Mouse (Mus musculus) limb, embryonic 10.5 days (tissue): ENCODE measurements at regions not wholly inside any gene's neighbourhood (a gene's known extent, or its start where the extent isn't known, plus 50 kb on each side); places are given as distances from the start of the nearest gene placed in this dataset.
"Not testable (repeated sequence)": the region's sequence is repeated elsewhere in the genome, so short reads cannot be mapped to it uniquely, and the experiment has no call there.

Source experiments
- DNase-seq: peaks from one replicate; pipeline ENCODE4 v3.0.0-alpha.2; 2017; ENCODE audit warnings: low spot score
- H3K27ac ChIP-seq: fragments of 300-500 bp; sonication (generic); 2 replicates; pipeline ENCODE4 v1.5.1; 2016; ENCODE audit warnings: mild to moderate bottlenecking
- H3K27me3 ChIP-seq: fragments of 300-500 bp; sonication (generic); 2 replicates; pipeline ENCODE4 v1.6.1; 2016; ENCODE audit warnings: low read depth, mild to moderate bottlenecking; ENCODE audit not compliant: poor library complexity, severe bottlenecking
- H3K36me3 ChIP-seq: fragments of 300-500 bp; sonication (generic); 2 replicates; pipeline ENCODE4 v1.6.1; 2016; ENCODE audit warnings: mild to moderate bottlenecking, moderate library complexity
- H3K4me1 ChIP-seq: fragments of 300-500 bp; sonication (generic); 2 replicates; pipeline ENCODE4 v1.6.1; 2016
- H3K4me3 ChIP-seq: fragments of 300-500 bp; sonication (generic); 2 replicates; pipeline ENCODE4 v1.5.1; 2016; ENCODE audit warnings: mild to moderate bottlenecking, moderate library complexity
- H3K9me3 ChIP-seq: fragments of 300-500 bp; sonication (generic); replicated peaks from 2 replicates; pipeline ENCODE4 v1.6.1; 2016; ENCODE audit warnings: mild to moderate bottlenecking
- WGBS: fragments of 180-500 bp; shearing (Covaris S2); methylation state at CpG from one replicate; pipeline ENCODE4 v1.1.7; 2016; 5-methylcytosine and 5-hydroxymethylcytosine counted together

- 32% methylated on average over 4 of the region's 4 CpGs for WGBS
- H3K27ac ChIP-seq = no peak overlapping the region
- H3K9me3 ChIP-seq = no peaks in the 10 kb centered on the region
- no peak overlapping the region for H3K4me3 ChIP-seq
- H3K36me3 ChIP-seq = no peaks in the 10 kb centered on the region
- H3K4me1 ChIP-seq = peaks cover 21% of the 10 kb centered on the region
- DNase-seq = no peak
- no peaks in the 10 kb centered on the region for H3K27me3 ChIP-seq
Measured at GRCm38 (mm10) chr9:15420677-15421076, 63.1 kb upstream of the Cep295 start.

GRCm38 (mm10) chr9:15421864-15422263 lies 64.3 kb upstream of the Cep295 start:
- Histone ChIP-seq H3K36me3 (no peaks in the 10 kb centered on the region), H3K9me3 (no peaks in the 10 kb centered on the region), H3K27me3 (no peaks in the 10 kb centered on the region), H3K4me1 (peaks cover 21% of the 10 kb centered on the region), H3K4me3 (no peak overlapping the region), H3K27ac (peak overlapping the region; percentile 53)
- peak; percentile 42 for DNase-seq
- WGBS = 15% methylated on average over 10 of the region's 10 CpGs

- H3K9me3 ChIP-seq, H3K27ac ChIP-seq, H3K4me1 ChIP-seq, DNase-seq, H3K27me3 ChIP-seq, H3K36me3 ChIP-seq, H3K4me3 ChIP-seq: not testable (repeated sequence)
- 66% methylated on average over 11 of the region's 11 CpGs for WGBS
Measured at GRCm38 (mm10) chr9:15434279-15434678, 59.0 kb upstream of the Smco4 start.

DNA sequence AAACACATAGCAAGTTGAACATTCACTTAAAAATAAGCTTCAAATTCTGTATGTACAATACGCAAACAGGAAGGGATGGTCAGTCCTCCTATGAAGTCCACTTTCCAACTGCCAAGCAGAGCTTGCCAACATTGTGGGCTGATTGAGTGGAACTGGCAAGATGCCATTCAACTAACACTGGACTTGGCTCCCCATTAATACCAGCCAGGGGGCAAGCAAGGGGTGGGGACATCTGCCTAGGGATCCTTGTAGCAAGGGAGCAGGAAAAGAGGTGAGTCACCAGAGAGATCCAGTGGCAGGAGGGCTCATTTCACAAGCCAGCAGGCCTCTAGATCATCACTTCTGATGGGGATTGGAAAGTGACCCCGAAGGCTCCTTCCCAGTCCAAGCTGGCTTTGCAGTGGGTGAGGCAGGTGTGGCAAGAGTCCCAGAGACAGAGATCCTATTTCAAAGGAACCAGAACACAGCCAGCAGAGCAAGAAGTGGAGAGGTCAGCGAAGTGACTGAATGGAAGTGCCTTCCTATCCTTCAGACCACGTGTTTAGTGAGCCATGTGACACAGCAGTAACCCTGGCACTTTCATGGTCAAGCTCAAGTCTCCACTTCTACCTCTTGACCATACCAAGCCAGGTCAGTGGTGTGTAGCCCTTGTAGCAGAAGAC lies 53.8 kb upstream of the Smco4 start:
- H3K4me3 ChIP-seq = no peak overlapping the region
- 46% methylated on average over 4 of the region's 4 CpGs for WGBS
- H3K27me3 ChIP-seq = no peaks in the 10 kb centered on the region
- DNase-seq = no peak
- no peaks in the 10 kb centered on the region for H3K36me3 ChIP-seq
- no peak overlapping the region for H3K27ac ChIP-seq
- no peaks in the 10 kb centered on the region for H3K9me3 ChIP-seq
- no peaks in the 10 kb centered on the region for H3K4me1 ChIP-seq

- no peak for DNase-seq
- H3K36me3 ChIP-seq = no peaks in the 10 kb centered on the region
- no peaks in the 10 kb centered on the region for H3K27me3 ChIP-seq
- no peak overlapping the region for H3K27ac ChIP-seq
- no peaks in the 10 kb centered on the region for H3K4me1 ChIP-seq
- H3K4me3 ChIP-seq = no peak overlapping the region
- WGBS = 88% methylated on average over 4 of the region's 4 CpGs
- H3K9me3 ChIP-seq = no peaks in the 10 kb centered on the region
Measured at GRCm38 (mm10) chr9:15442131-15442530, 51.1 kb upstream of the Smco4 start.
